Mouse (Mus musculus): ENCODE data around the gene Ssrp1. TPM values are rescaled to one million over a fixed set of nuclear protein-coding genes. Genes with fewer than 3 reads are reported as not detected.

Gene Ssrp1
- total RNA-seq, 2 experiments from 2014 or later: 28.5 to 30.8 TPM

DNA sequence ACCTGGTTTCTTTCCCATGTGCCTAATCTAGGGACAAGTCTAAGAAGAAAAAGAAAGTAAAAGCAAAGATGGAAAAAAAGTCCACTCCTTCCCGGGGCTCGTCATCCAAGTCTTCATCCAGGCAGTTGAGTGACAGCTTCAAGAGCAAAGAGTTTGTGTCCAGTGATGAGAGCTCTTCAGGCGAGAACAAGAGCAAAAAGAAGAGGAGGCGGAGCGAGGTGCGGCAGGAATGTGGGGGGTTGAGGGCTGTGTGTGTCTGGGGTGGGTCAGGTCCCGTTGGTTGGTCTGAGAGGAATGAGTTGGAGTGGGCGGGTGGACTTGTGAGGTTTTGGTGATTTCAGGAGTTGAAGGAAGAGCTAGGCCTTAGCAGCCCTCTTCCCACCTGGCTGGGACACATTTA, 9.2 kb downstream of the Ssrp1 start:
- no peak for TF ChIP-seq CTCF (IDR thresholded peaks at IDR 0.05)
- no peak for DNase-seq
- intact Hi-C loops (cut with DNase I): no loop called here
- H3K4me3 ChIP-seq: no peak overlapping the region
- peak overlapping the region; percentile 94; the same call in 1 of the 2 replicates for H3K27ac ChIP-seq

DNA sequence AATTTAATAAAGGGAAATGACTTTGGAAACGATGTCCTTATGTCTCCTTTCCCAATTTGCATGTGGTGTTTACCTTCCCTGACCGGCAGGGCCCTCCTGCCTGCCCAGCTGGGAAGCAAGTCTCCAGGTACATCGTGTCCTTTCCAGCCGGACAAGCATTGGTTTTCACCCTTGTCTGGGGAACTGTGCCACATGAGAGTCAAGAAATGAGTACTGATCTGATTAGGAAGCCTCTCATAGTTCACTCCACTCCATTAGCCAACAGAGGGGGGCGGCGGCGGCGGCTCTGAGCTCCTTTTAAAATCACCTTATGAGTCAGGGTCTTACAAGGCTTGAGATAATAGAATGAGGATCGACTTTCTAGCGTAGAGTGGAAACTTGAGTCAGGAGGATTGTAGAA, 10.0 kb downstream of the Ssrp1 start:
- DNase-seq: no peak
- intact Hi-C loops (cut with DNase I): no loop called here
- Histone ChIP-seq H3K27ac (peak overlapping the region; percentile 94), H3K4me3 (peak overlapping the region; percentile 84)
- no peak for TF ChIP-seq CTCF (IDR thresholded peaks at IDR 0.05)

DNA sequence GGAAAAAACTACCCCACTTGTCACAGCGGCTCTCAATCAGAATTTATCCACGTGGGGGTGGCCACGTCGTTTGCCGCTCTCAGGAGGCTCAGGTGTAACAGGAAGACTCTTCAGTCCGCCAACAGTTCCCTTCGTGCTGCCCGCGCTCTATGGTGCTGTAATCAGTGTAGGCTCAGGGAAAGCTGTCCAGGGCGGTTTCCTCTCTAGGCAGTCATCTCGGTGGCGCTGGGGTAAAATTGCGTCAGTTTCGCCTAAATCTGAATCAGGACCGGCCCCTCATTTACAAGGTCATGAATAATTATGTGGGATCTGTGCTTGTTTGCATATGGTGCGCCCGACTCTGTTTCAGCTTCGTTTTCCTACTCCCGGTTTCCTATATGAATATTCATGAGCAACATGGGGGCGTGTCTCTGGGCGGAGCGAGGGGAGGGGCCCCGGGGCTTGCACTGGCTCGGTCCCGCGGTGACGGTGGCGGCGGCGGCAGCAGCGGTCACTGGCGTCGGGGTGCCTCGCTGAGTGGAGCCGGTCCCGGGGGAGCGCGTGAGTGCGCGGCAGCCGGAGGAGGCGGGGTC, 10.6 kb downstream of the Ssrp1 start, which contains the start of gene Tnks1bp1:
Tnks1bp1 (plus strand) TSS at position 427 of the 572 bp plus-strand sequence.
- TF ChIP-seq CTCF (IDR thresholded peaks at IDR 0.05): no peak
- intact Hi-C loops (cut with DNase I): no loop called here
- H3K4me3 ChIP-seq: peak within 1 kb of the TSS; percentile 84
- peak within 1 kb of the TSS; percentile 94 for H3K27ac ChIP-seq
- peak; percentile 99 for DNase-seq

DNA sequence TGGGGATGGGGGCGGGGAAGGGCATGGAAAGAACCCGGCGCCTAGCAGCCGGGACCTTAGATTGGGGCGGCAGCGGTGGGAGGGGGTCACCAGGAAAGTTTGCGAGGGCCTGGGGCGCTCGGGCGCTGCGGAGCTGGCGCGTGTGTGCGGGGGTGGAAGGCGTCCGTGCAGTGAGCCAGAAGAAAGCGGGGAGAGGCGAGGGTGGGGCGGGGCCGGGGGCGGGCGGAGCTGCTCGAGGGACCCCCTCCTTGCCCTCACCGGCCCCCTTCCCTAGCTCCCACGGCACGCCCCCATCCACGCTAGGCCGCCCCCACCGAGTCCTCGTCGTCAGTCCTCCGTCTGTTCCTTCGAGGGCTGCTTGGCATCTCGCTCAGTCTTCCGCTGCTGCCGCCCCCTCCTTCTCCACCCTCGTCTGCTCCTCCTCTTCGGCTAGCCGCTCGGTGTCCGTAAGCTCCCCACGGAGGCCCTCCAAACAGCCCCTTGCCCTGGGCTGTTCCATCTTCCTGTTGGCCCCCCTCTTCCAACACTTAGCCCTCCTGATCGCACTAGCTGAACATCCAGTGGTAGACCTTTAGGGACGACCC, 11.2 kb downstream of the Ssrp1 start:
- peak overlapping the region; percentile 94 for H3K27ac ChIP-seq
- intact Hi-C loops (cut with DNase I): no loop called here
- TF ChIP-seq CTCF (IDR thresholded peaks at IDR 0.05): no peak
- H3K4me3 ChIP-seq: peak overlapping the region; percentile 84
- DNase-seq: peak; percentile 87

DNA sequence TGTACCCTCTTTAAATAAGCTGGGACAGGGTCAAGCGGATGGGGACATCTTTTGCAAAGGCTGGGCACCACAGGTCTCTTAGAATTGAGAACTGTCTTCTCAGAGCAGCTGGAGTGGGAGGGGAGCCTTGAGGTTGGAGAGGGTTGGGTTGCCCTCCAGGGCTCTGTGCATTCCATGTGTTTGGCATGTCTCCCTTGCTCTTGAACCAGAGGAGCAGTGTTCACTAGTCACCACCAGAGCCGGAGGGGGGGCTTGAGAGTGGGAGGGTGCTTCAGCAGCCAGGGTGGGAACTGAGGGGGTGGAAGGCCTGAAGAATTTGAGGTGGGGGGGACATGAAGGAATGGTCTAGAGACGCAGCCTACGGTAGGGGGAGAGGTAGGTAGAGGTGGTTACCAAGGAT, 12.2 kb downstream of the Ssrp1 start:
- Histone ChIP-seq H3K4me3 (peak overlapping the region; percentile 84), H3K27ac (peak overlapping the region; percentile 94)
- peak; percentile 43 for DNase-seq
- TF ChIP-seq CTCF (IDR thresholded peaks at IDR 0.05): no peak
- intact Hi-C loops (cut with DNase I): no loop called here

DNA sequence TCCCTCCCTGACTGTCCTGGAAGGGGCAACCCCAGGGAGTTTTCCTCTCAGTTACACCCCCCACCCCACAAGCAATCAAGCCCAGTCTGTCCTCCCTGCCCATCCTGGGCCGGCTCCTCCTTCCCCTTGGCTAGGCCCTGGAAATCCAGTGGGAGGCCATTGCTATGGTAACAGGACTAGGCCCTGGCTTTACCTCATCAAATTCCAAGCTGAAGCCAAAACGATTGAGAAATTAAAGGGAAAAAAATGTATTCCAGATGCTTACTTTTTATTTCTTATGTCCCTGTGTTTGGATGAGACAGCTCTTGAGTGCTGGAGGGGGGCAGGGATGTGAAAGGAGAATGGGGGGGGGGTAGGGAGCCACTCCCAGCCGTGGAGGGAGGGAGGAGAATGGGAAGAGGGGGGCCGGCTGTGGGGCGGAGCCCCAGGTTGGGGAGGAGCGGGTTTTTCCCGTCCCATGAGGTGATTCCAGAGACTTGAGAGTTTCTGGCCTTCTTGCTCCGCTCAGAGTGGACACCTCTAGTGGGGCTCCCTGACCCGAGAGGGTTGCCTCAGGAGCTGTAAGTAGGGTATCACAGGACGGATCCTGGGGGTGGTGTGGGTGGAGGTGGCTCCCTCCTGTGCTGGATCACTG, 13.1 kb downstream of the Ssrp1 start:
- H3K4me3 ChIP-seq: peak overlapping the region; percentile 84
- intact Hi-C loops (cut with DNase I): no loop called here
- DNase-seq: peak; percentile 85
- no peak for TF ChIP-seq CTCF (IDR thresholded peaks at IDR 0.05)
- H3K27ac ChIP-seq: peak overlapping the region; percentile 94

DNA sequence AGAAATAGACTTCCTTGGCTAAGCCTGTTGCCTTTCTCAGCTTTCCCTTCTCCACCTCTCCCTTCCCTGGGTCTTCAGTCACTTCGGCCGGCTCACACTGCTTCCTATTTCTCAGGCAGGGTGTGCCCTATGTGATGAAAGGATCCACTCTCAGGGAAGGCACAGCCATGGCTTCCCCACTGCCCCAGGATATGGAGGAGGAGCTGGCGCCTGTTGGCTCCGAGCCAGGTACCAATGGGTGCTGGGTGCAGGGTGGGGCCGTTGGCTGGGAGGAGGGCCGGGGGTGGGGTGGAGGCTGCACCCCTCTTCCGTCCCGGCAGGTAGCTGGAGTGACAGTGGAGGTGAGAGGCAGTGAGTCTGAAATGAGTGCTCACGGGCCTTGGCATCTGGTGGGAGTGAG, 13.7 kb downstream of the Ssrp1 start:
- H3K27ac ChIP-seq: peak overlapping the region; percentile 94
- peak overlapping the region; percentile 84 for H3K4me3 ChIP-seq
- TF ChIP-seq CTCF (IDR thresholded peaks at IDR 0.05): no peak
- DNase-seq: peak; percentile 61
- intact Hi-C loops (cut with DNase I): no loop called here

DNA sequence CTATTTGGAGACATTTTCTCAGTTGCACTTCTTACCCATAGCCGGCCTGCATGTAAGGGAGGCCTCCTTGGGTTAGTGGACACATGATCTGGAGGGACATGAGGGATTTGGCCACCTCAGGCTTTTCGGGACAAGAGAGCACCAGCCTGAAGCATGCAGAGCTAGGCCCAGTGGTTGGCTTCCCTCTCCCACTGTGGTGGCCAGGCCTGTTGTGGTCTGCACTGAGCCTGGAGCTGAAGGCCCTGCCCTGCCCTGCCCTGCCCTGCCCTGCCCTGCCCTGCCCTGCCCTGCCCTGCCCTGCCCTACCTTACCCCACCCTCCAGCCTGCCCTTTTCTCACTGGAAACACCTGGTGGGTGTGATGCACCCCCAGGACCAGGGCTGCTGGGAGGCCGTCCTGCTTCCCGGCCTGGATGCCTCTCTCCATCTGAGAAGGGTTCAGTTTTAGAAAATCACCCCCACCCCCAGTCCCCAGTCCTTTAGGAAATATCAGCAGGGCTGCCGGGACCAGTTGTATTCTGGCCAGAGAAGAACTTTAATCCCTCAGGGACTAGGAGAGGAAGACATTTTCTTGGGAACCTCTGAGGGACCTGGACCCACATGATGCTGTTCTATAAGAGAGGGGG, 16.3 kb downstream of the Ssrp1 start:
- peak overlapping the region; percentile 94 for H3K27ac ChIP-seq
- intact Hi-C loops (cut with DNase I): no loop called here
- TF ChIP-seq CTCF (IDR thresholded peaks at IDR 0.05): no peak

DNA sequence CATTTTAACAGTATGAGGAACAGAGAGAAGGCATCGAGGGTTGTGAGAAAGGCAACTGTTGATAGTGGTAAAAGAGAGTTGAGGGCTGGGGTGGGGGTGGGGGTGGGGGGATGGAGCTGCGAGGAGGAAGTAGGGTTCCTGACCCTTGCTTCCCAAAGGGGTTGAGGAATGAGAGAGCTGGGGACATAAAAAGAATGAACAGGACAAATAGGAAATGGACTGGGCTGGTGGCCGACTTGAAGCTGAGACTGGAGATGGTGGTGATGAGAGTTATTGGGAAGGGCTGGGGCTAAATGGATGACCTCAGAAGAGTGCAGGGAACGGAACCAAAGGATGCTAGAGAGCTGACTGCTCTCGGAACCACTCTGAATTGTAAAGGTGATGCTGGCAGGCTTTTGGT, 19.7 kb downstream of the Ssrp1 start:
- no peak for DNase-seq
- intact Hi-C loops (cut with DNase I): no loop called here
- H3K27ac ChIP-seq: peak overlapping the region; percentile 49
- TF ChIP-seq CTCF (IDR thresholded peaks at IDR 0.05): no peak
- H3K4me3 ChIP-seq: peak overlapping the region; percentile 22; the same call in 1 of the 2 replicates

More for the DNA sequence above, 16.3 kb downstream of the Ssrp1 start:
- no peak for DNase-seq
- H3K4me3 ChIP-seq: peak overlapping the region; percentile 84

DNA sequence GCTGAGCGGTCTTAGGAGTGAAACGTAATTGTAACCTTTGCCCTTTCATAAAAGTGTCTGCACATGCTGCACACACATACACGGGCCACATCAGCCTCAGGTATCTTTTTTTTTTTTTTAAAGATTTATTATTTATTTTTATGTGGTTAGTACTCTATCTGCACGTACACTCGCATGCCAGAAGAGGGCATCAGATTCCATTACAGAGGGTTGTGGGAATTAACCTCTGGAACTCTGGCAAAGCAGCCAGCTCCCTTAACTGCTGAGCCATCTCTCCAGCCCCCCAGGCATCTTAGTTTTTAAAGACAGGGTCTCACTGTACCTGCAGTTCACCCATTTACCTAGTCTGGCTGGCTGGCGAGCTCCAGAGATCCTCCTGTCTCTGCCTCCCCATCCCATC, 22.6 kb downstream of the Ssrp1 start:
- H3K4me3 ChIP-seq: no peak overlapping the region
- H3K27ac ChIP-seq: peak overlapping the region; percentile 82
- no peak for DNase-seq
- intact Hi-C loops (cut with DNase I): loop anchor here (2.0 kb wide), 1 partner anchor 41 kb away; no protein-coding TSS in a partner anchor
- TF ChIP-seq CTCF (IDR thresholded peaks at IDR 0.05): peak; percentile 22; the same call in 1 of the 2 replicates

DNA sequence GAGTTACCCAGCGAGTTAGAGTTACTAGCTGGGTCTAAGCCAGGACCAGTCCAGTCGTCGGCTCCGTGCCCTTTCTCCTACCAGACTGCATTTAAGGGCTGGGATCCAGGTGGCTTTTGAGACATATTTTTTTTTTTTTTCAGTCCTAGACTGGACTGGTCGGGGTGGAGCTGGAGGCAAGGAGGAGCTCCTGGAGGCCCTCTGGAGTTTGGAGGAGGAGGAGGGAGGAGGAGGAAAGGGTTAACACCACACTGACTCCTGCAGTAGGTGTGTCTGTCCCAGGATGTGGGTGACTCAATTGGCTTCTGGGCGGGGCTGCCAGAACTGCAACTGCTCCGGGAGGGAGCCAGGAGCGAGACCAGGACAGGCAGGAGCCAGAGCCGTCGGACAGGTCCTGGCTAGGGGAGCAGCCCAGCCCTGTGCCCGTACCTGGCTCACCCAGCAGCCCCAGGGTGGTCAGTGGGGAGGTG, 23.6 kb downstream of the Ssrp1 start:
- intact Hi-C loops (cut with DNase I): loop anchor here (2.0 kb wide), 1 partner anchor 40 kb away; no protein-coding TSS in a partner anchor
- H3K4me3 ChIP-seq: peak overlapping the region; percentile 82
- no peak for TF ChIP-seq CTCF (IDR thresholded peaks at IDR 0.05)
- peak overlapping the region; percentile 82 for H3K27ac ChIP-seq
- peak; percentile 87 for DNase-seq

DNA sequence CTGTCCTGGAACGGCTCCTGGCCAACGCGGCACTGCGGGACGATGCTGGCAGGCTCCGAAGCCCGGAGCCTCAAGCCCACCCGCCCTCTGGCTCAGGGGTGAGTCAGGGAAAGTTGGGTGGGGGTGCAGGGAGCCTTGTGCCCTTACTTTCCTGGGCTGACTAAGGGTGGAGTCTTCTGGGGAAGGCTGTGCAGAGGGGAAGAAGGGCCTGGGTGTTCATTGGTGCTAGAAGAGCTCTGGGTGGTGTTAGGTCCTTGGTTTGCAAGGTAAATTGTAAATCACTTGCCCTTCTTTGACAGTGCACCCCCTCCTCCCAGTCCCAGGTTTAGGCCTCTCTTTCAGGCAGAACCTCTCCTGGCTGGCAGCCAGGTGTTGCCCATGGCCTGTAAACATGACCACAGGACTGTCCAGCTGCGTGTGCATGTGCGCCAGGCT, 24.1 kb downstream of the Ssrp1 start:
- DNase-seq: peak; percentile 68
- intact Hi-C loops (cut with DNase I): loop anchor here (2.0 kb wide), 1 partner anchor 40 kb away; no protein-coding TSS in a partner anchor
- H3K27ac ChIP-seq: peak overlapping the region; percentile 82
- H3K4me3 ChIP-seq: peak overlapping the region; percentile 82
- TF ChIP-seq CTCF (IDR thresholded peaks at IDR 0.05): no peak
